Mouse (Mus musculus): ENCODE results near the gene Tmem204.
"Not testable (repeated sequence)": the region's sequence is repeated elsewhere in the genome, so short reads cannot be mapped to it uniquely, and the experiment has no call there.

Tmem204 gene
- long read RNA-seq, experiment 1, transcript Tmem204-201 (3 exons, 1,846 nt): major isoform, 86 of 99 reads
- long read RNA-seq, experiment 1, partial matches to known transcripts: 0 of 99 reads
- long read RNA-seq, experiment 1, other reads (novel, unspliced or antisense): 10 of 99 reads
- long read RNA-seq, experiment 2, transcript Tmem204-201 (3 exons, 1,846 nt): major isoform, 88 of 104 reads
- long read RNA-seq, experiment 2, partial matches to known transcripts: 0 of 104 reads
- long read RNA-seq, experiment 2, other reads (novel, unspliced or antisense): 16 of 104 reads

- intact Hi-C loops (cut with DNase I): no loop called here
Measured at GRCm38 (mm10) chr17:25083444-25083931, at the start of gene Tmem204. Gene Tmem204, minus strand, starts transcription at chr17:25083591.

DNA sequence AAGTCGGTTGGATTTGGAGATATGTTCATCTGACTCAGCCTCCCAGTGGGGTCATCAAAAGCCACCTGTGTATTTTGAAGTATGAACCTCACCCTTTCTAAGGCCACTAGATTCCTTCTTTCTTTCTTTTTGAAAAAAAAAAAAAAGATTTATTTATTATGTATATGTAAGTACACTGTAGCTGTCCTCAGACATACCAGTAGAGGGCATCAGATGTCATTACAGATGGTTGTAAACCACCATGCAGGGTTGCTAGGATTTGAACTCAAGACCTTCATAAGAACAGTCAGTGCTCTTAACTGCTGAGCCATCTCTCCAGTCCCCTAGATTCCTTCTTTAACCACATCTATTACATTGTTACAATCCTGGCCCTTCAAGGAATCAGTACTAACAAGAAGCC is 46.7 kb upstream of the Tmem204 start:
- intact Hi-C loops (cut with DNase I): loop anchor here (5.0 kb wide), 1 partner anchor 47 kb away; the partner anchor contains the start of gene Gm38655

- intact Hi-C loops (cut with DNase I): no loop called here
Measured at GRCm38 (mm10) chr17:25127681-25128080, 44.3 kb upstream of the Tmem204 start.

- intact Hi-C loops (cut with DNase I): no loop called here
Measured at GRCm38 (mm10) chr17:25127079-25127478, 43.7 kb upstream of the Tmem204 start.

- intact Hi-C loops (cut with DNase I): not testable (repeated sequence)
Measured at GRCm38 (mm10) chr17:25125442-25126060, 42.2 kb upstream of the Tmem204 start.

DNA sequence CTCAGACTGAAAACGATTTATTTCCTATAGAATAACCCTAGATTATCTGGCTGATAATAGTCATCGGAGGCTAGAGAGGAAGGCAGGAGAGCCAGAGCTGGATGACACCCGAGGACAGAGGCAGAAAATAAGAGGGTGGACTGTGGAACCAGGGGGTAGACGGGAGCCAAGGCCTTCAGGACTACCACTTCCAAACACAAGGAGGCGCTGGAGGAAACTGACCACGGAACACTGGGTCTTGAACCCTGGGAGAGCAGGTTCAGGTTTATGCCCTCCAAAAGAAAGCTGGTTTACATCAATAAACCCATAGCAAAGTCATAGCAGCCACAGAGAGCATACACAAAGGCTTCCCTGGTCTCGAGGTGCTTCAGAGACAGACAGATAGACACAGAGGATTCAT is 40.6 kb upstream of the Tmem204 start:
- intact Hi-C loops (cut with DNase I): loop anchor here (5.0 kb wide), 1 partner anchor 148 kb away; the partner anchor contains the start of gene Ube2i

- intact Hi-C loops (cut with DNase I): loop anchor here (5.0 kb wide), 1 partner anchor 152 kb away; the partner anchor contains the start of gene Ube2i
Measured at GRCm38 (mm10) chr17:25120406-25120805, 37.0 kb upstream of the Tmem204 start, which contains the start of gene Ptx4. Gene Ptx4, plus strand, starts transcription at chr17:25120760.

DNA sequence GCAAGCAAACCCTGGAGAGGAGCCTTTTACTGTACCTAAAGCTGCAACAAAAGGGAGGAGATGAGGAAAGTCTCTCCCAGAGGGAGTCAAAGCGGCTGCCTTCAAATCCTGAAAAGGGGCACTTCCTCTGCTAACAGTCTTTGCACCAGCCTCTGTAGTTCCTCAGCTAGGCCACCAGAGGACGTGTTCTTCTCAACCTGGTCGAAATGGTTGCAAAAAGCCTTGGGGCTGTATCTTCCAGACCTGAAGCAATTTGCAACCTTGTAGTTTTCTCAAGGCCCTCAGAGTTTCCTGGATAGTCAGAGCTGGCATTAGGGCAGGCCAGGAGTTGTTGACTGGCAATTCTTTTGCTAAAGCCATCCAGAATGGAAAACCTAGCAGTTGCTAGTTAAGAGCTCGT is 33.9 kb upstream of the Tmem204 start:
- intact Hi-C loops (cut with DNase I): loop anchor here (10.0 kb wide), 1 partner anchor 68 kb away; the partner anchor contains the start of genes BC003965 and Unkl

DNA sequence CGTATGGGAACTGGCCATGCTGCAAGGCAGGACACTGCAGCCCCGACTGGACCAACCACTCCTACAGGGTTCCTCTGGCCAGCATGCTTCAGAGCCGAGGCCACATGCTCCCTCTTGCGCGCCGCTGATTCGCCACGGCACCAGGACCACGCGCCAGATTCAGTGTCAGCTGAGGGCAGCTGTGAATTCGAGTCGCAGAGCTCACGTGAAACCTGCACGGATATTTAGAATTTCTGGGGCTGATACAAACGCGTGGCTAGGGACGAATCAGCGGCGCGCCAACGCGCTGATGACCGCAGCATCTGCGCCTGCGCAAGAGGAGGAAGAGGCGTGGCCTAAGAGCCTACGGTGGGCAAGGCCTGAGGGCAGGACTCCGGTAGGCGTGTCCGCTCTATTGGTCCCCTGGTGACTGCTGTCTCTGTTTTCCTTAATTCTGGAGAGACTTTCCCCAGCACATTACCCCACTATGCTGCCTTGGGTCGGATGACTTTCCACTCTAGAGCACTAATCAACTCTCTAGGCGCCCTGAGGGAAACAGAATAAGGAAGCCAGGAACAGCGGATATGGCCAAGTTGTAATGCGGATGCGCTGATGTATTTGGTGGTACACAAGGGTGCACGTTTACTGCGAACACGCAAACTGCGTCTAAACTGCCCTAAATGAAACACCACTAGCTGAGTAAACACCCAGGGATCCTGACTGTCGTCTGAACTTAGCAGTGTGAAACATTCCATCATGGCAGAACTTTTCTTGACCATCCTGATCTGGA is 32.5 kb upstream of the Tmem204 start, which contains the start of gene Telo2:
TSS of gene Telo2 (minus strand) at position 304 of the 769 bp plus-strand sequence.
- intact Hi-C loops (cut with DNase I): loop anchor here (10.0 kb wide), 1 partner anchor 69 kb away; the partner anchor contains the start of genes BC003965 and Unkl

- intact Hi-C loops (cut with DNase I): loop anchor here (10.0 kb wide), 1 partner anchor 70 kb away; the partner anchor contains the start of genes BC003965 and Unkl
Measured at GRCm38 (mm10) chr17:25114908-25115645, 31.7 kb upstream of the Tmem204 start.

- intact Hi-C loops (cut with DNase I): loop anchor here (10.0 kb wide), 1 partner anchor 72 kb away; the partner anchor contains the start of genes BC003965 and Unkl
Measured at GRCm38 (mm10) chr17:25112423-25112810, 29.0 kb upstream of the Tmem204 start.

DNA sequence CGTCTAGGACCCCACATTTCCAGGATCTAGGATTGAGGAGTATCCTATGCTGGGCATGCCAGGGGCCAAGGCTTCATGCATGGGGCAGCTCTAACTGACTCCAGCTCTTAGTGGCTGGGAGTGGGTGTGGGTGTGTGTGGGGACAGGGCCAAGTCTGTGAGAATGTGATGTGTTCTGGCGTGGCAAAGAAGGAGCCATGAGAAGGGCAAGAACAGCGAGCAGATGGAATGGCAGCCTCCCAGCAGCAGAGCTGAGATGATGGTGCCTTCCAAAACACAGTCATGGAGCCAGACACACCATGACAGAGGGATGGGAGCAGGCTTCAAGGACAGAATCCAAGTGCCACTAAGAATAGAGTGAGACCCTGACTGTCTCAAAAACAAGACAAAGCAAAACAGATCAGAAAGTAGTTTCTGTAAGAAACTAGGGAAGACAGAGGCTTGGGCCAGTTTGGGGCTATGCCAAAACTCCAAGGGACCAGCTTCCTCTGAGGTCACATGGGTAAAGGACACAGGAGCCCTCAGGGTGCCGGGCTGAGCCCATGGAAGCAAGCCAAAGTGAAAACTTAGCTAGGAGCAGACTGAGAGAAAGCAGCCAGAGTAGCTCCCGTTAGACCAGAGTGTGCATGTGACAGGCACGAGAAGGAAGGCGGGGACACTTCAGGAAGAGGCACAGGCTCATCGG is 28.5 kb upstream of the Tmem204 start:
- intact Hi-C loops (cut with DNase I): loop anchor here (10.0 kb wide), 1 partner anchor 73 kb away; the partner anchor contains the start of genes BC003965 and Unkl

DNA sequence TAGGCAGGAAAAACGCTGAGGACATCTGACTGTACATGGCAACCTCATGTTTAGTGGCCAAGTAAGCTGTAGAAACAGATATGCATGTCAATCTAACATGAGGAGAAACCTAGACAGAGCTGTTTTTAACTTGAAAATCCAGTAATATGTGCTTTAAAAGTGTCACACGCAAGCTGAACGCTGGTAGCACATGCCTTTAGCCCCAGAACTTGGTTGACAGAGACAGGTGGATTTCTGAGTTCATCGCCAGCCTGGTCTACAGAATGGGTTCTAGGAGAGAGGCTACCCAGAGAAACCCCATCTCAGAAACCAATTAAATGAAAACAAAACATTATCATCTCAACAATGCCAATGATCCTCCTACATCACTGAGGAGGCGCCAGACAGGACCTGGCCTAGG is 27.8 kb upstream of the Tmem204 start:
- intact Hi-C loops (cut with DNase I): loop anchor here (10.0 kb wide), 1 partner anchor 74 kb away; the partner anchor contains the start of genes BC003965 and Unkl

DNA sequence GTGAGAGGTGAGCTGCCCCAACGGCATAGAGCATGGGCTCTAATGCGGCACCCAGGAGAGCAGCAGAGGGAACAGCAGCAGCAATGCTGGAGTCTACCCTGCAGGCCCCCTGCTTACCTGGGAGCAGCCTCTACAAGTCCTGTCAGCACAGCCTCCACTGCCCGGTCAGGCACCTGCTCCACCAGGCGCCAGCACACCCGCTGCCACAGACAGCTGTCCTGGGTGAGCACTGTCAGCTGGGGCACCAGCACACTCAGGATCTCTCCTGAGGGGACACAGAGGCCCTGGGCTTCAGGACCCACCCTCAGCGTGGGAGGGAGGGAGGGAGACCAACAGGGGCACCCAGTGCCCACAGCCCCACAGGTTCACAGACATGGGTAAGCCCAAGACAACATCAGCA is 27.2 kb upstream of the Tmem204 start:
- intact Hi-C loops (cut with DNase I): loop anchor here (10.0 kb wide), 1 partner anchor 74 kb away; the partner anchor contains the start of genes BC003965 and Unkl

DNA sequence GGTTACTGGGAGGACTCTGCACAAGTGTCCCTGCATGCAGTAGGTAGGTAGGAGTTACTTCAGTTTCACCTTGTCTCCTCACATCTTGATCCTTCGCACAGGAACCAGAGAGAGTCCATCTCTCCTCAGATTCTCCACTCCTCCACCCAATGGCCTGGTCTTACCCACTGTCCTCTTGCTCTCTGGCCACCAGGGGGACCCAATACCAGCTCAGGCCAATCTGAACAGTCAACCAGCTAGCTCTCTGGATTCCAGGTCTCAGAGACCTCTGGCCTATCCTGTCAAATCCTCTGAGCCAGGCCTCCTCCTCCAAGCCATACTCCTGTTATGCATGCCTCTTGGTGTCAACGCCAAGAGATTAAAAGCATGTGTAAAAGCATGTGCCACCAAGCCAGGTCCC is 26.2 kb upstream of the Tmem204 start:
- intact Hi-C loops (cut with DNase I): no loop called here

GRCm38 (mm10) chr17:25107786-25108185 is 24.4 kb upstream of the Tmem204 start:
- intact Hi-C loops (cut with DNase I): no loop called here

- intact Hi-C loops (cut with DNase I): no loop called here
Measured at GRCm38 (mm10) chr17:25101338-25101737, 17.9 kb upstream of the Tmem204 start.

DNA sequence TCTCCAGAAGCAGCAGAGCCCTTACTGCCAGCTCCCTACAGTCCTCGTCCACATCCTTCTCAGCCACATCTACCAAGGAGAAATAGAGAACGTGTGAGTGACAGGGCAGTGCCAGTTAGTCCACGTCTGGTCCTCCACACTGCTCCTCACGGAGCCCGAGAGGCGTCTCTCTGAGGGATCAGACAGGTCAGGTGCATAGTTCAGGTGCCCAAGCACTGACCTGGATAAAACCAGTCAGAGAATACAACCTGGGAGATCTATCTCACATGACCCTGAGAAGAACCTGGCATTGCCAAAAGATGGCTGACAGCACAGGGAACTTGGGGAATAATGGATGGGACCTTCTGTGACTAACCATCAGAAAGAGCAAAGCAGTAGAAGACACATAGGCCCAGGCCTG is 16.7 kb upstream of the Tmem204 start:
- intact Hi-C loops (cut with DNase I): no loop called here

GRCm38 (mm10) chr17:25096221-25096620 is 12.8 kb upstream of the Tmem204 start:
- intact Hi-C loops (cut with DNase I): no loop called here

- intact Hi-C loops (cut with DNase I): no loop called here
Measured at GRCm38 (mm10) chr17:25090450-25090849, 7.1 kb upstream of the Tmem204 start.
